Mouse (Mus musculus): Measurements from ENCODE around the gene Gm37240.
A peak's percentile ranks its signal among the peaks of the same experiment; 100 is the strongest.

Gene Gm37240

GRCm38 (mm10) chr3:84479293-84480005, 1407.9 kb downstream of the Gm37240 start:
- peak; percentile 61 for DNase-seq (ENCODE audit: extremely low spot score)

GRCm38 (mm10) chr3:84478896-84479292, 1408.4 kb downstream of the Gm37240 start:
- no peak for DNase-seq (ENCODE audit: extremely low spot score)

DNA sequence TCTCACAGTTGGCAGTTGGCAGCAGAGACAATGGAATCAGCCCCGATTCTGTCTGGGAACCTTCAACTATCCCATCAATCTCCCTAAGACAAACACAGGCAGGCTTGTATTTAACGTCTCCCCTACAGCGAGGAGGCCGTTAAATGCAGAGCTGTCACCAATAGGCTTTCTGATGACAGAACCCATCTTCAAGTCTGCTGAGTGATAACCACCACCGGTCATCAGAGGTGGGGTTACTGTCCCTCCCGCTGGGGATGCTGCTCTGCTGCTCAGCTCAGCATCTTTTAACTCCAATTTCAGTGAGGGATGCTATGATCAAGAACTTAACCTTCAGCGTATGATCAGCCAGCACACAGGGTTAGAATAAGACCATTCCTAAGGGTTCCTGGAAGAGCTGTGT, 1409.1 kb downstream of the Gm37240 start:
- DNase-seq (ENCODE audit: extremely low spot score), result no peak

DNA sequence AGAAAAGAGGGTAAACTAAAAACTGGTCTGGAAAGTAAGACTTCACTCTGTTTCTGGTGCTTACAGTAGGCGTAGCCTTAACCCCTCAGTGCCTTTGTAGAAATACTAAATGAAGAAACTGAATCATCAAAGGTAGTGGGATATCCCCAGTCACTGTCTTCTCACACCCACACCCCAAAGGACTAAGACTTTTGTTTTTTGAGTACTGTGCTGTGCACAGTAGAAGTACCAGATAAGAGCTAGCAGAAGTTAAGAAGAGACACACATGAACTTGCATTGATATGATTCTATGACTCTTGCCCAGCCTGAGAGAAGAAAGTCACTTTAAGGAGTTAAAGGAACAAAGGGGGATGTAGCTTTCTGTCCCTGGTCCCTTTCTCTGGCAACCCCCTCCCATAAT, 1409.8 kb downstream of the Gm37240 start:
- DNase-seq (ENCODE audit: extremely low spot score), result no peak

- DNase-seq (ENCODE audit: extremely low spot score), result no peak
Observed at GRCm38 (mm10) chr3:84474981-84475775, 1412.1 kb downstream of the Gm37240 start.

DNA sequence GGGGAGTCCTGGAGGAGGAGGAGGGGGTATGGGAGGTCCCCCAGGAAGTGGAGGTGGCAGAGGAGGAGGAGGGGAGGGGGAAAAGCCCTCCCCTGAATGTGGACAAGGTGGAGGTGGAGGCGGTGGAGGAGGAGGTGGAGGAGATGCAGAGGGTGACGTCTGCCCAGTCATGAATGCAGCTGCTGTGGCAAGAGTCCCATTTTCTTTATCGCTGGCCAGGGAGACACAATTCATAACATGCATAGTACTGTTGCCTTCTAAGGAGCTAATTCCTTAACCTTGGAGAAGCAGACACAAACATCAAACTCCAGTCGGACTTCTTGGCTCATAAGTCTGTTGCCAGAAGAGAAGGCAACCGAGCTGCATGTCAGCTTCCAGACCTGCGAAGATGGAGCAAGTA, 1412.9 kb downstream of the Gm37240 start:
- DNase-seq (ENCODE audit: extremely low spot score), result no peak

DNA sequence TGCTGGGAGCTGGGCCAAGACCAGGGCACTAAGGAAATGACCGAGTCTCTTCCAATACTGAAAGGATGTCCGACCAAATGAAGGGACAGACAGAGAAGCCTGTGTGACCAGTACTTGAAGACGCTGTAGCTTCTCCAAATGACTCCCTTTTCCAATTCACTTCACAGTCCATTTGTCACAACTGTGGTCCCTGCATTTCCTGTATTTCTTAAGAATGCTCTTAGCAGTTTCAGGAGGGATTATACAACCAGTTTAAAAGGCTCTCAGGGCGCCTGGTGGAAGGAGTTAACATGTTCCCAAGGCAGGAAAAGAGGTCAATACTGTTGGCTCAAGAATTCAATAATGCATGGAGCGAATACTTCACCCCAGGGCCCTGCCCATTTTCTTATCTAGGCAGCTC, 1414.4 kb downstream of the Gm37240 start:
- DNase-seq (ENCODE audit: extremely low spot score), result no peak

- DNase-seq (ENCODE audit: extremely low spot score), result no peak
Observed at GRCm38 (mm10) chr3:84472527-84472926, 1414.8 kb downstream of the Gm37240 start.

DNA sequence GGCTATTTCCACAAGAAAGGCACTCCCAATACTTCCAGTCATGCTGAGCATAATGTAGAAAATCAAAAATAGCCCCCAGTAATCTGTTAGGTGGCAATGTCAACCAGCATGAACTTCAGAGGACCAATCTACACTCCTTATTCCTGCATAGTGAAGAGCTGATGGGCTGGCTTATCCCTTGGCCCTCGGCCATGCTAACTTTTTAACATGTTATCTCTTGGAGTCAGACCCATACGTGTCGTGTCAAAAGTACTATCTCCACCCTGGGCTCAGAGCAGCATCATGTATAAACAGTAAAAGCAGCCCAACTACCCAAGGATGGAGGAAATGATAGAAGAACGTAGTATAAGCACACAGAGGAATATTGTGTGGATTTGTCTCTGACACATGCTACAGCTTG, 1416.2 kb downstream of the Gm37240 start:
- no peak for DNase-seq (ENCODE audit: extremely low spot score)

GRCm38 (mm10) chr3:84468111-84468453, 1419.2 kb downstream of the Gm37240 start:
- DNase-seq (ENCODE audit: extremely low spot score), result no peak

- no peak for DNase-seq (ENCODE audit: extremely low spot score)
Observed at GRCm38 (mm10) chr3:84467419-84468110, 1419.8 kb downstream of the Gm37240 start.

DNA sequence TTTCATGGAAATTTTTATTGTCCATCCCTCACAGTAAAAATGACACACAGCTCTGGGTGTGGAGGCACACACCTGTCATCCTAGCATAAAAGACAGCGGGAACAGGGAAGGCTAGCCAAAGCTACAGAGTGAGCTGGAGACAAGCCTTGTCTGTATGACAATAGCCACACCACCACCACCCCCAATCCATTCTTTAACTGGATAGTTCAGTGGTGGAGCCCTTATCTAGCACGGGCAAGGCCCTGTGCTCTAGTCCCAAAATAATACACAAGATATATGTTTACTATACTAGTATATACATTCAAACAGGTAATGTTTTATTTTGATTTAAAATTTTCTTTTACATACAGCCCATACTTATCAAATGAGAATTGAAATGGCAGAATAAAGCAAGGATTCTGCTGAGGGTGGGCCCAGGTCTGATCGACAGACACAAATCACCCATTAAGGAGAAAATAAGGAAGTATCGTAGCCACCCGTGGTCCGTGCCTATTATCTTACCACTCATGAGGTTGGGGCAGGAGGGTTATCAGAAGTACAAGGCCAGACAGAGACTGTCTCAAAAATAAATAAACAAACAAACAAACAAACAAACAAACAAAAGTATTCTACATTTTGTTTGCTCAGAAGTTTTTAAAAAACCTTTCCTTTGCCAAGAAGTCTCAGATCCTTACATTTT, 1421.4 kb downstream of the Gm37240 start:
- no peak for DNase-seq (ENCODE audit: extremely low spot score)

GRCm38 (mm10) chr3:84461687-84462086, 1425.6 kb downstream of the Gm37240 start:
- peak; percentile 25 for DNase-seq (ENCODE audit: extremely low spot score)

GRCm38 (mm10) chr3:84460952-84461351, 1426.4 kb downstream of the Gm37240 start:
- peak; percentile 47 for DNase-seq (ENCODE audit: extremely low spot score)

DNA sequence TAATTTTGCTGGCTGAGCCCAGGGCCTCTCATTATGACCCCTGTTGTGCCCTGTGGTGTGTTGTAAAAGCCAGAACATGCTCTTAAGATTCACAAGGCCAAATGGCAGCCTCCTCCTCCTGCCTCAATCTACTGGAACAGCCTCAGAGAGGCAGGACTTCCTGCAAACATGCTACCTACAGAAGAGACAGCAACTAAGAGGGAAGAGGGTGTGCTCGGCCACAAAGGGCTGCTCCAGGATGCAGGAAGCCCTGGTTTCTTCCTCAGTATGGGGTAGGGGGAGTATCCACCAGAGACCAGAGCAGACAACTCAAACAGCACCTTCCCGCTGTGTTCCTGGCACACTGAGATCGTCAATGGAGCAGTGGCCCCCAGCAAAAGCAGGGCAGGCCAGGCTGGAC, 1426.8 kb downstream of the Gm37240 start:
- no peak for DNase-seq (ENCODE audit: extremely low spot score)

DNA sequence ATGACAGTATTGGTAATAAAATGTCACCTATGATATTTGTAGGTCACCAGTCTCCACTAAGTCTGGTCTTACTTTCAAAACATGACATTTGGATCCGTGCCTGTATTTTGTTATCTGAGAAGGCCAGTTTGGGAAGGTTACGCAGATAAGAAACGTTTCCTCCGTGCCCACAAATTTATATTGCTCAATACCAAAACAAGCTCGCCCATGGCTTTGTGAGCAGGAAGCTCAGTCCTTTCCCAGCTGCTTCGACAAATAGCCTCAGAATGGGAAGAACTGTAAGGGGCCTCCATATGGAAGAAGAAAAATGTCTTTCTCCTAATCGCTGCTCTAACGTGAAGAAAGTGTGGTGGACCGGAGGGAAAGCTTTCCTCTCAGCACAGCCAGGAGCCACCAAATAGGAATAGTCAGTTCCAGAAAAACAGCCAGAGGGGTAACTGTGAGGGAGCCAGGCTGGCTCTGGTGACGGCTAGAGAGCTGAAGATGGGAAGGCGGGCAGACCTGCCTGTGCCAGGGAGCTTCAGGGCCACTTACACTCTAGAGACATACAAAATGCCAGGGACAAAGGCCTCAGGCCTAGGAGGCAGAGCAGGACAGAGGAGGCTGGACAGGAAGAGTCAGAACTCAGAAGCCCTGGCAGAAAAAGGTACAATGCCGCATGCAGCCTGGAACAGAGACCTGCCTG, 1431.4 kb downstream of the Gm37240 start:
- no peak for DNase-seq (ENCODE audit: extremely low spot score)

GRCm38 (mm10) chr3:84450651-84451050, 1436.7 kb downstream of the Gm37240 start:
- no peak for DNase-seq (ENCODE audit: extremely low spot score)

- DNase-seq (ENCODE audit: extremely low spot score), result no peak
Observed at GRCm38 (mm10) chr3:84449015-84449414, 1438.3 kb downstream of the Gm37240 start.

- no peak for DNase-seq (ENCODE audit: extremely low spot score)
Observed at GRCm38 (mm10) chr3:84447803-84448202, 1439.5 kb downstream of the Gm37240 start.
